ENCODE assay signal across 9 mouse cellular contexts in the genomic region with DNA sequence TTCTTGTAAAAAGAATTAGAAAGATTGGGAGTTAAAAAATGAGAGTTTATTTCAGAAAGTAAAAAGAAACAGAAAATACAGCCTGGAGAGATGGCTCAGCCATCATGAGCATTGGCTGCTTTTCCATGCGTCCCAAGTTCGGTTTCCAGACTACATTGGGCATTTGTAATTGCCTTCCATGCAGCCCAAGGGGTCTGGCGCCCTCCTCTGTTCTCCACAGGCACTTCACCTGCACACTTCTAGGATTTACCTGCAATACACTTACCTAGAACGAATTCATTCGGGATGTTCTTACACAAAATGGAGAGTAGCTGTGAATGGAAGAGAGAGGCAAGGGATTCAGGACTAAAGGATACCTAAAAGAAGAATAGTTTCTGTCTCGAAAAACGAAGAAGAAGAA. TPM values are rescaled to one million over a fixed set of nuclear protein-coding genes. Genes with fewer than 3 reads are reported as not detected.
DNase-seq lines count a peak whose midpoint lies in the region; ATAC-seq and TF ChIP-seq lines count a peak whose summit lies in the region.
"Had no signal": no experiment of that assay in that cellular context is flagged by ENCODE, and none has a peak within 500 bp of the region (broad histone marks: within the 10 kb centered on the region; RNA-seq: fewer than 3 reads in every experiment).

No protein-coding gene starts in this region.

- H3K9me3 ChIP-seq in kidney, postnatal 0 days (replicated peaks; ENCODE audit: low read length) = no peaks in the 10 kb centered on the region
- H3K9me3 ChIP-seq in hindbrain, embryonic 10.5 days = no peaks in the 10 kb centered on the region

- no peaks in the 10 kb centered on the region for H3K36me3 ChIP-seq in testis, adult 2 months (ENCODE audit: control insufficient read depth, insufficient read depth, low read length)
- H3K36me3 ChIP-seq in kidney, postnatal 0 days (ENCODE audit: insufficient read depth, low read length) = no peaks in the 10 kb centered on the region
- H3K36me3 ChIP-seq in hindbrain, embryonic 10.5 days = no peaks in the 10 kb centered on the region

- H3K9ac ChIP-seq in kidney, postnatal 0 days (ENCODE audit: low read depth, low read length) = no peak overlapping the region

- 33% methylated on average over 5 of the region's 7 CpGs for WGBS in kidney, postnatal 0 days
- WGBS in hindbrain, embryonic 10.5 days = 51% methylated on average over 7 of the region's 7 CpGs

- no peak for TF ChIP-seq POLR2A in testis, adult 2 months (IDR thresholded peaks at IDR 0.05; ENCODE audit: control insufficient read depth, low read depth, low read length)

- peak; percentile 32; the same call in 1 of the 2 replicates for TF ChIP-seq CTCF in testis, adult 2 months (IDR thresholded peaks at IDR 0.05; ENCODE audit: control insufficient read depth, insufficient read depth, insufficient replicate concordance, low read depth, low read length)
- peak; percentile 60 for TF ChIP-seq CTCF in kidney, postnatal 0 days (IDR thresholded peaks at IDR 0.05; ENCODE audit: low read depth)

- H3K4me3 ChIP-seq in testis, adult 2 months (ENCODE audit: control insufficient read depth, low read depth, low read length) = no peak overlapping the region
- H3K4me3 ChIP-seq in kidney, postnatal 0 days (replicated peaks; ENCODE audit: low read depth, low read length) = no peak overlapping the region
- no peak overlapping the region for H3K4me3 ChIP-seq in hindbrain, embryonic 10.5 days

- ATAC-seq in kidney, postnatal 0 days (replicated peaks; ENCODE audit: low FRiP score, low read depth) = no peak

- H3K4me2 ChIP-seq in kidney, postnatal 0 days (ENCODE audit: low read length) = no peak overlapping the region

- DNase-seq in adrenal gland, adult 2 months = peak; percentile 12
- no peak for DNase-seq in adrenal gland, adult 8-10 months
- no peak for DNase-seq in testis, postnatal 14 days (ENCODE audit: low spot score)
- no peak for DNase-seq in kidney, postnatal 0 days (ENCODE audit: low spot score)
- DNase-seq in testis, postnatal 10 days (ENCODE audit: low spot score) = peak; percentile 50
- DNase-seq in hindbrain, embryonic 10.5 days (ENCODE audit: low spot score) = no peak
- DNase-seq in frontal cortex, postnatal 14 days (ENCODE audit: low spot score in 2 of 2) = no peak

- no peak overlapping the region for H3K27ac ChIP-seq in testis, adult 2 months (ENCODE audit: control insufficient read depth, insufficient read depth, low read depth, low read length)
- no peak overlapping the region for H3K27ac ChIP-seq in kidney, postnatal 0 days
- H3K27ac ChIP-seq in hindbrain, embryonic 10.5 days = no peak overlapping the region

- H3K27me3 ChIP-seq in testis, adult 2 months (ENCODE audit: control insufficient read depth, insufficient read depth, low read length) = no peaks in the 10 kb centered on the region
- H3K27me3 ChIP-seq in kidney, postnatal 0 days (ENCODE audit: insufficient read depth, low read length) = no peaks in the 10 kb centered on the region
- H3K27me3 ChIP-seq in hindbrain, embryonic 10.5 days (ENCODE audit: insufficient read depth, poor library complexity, severe bottlenecking) = no peaks in the 10 kb centered on the region

- no peaks in the 10 kb centered on the region for H3K4me1 ChIP-seq in testis, adult 2 months (ENCODE audit: control insufficient read depth, insufficient read depth, low read length)
- no peaks in the 10 kb centered on the region for H3K4me1 ChIP-seq in kidney, postnatal 0 days (replicated peaks; ENCODE audit: insufficient read depth, low read length)
- H3K4me1 ChIP-seq in hindbrain, embryonic 10.5 days (replicated peaks) = no peaks in the 10 kb centered on the region

RNA-seq across cellular contexts. Expression of gene Siglecf, which starts 17.9 kb away (rescaled TPM):
- total RNA-seq in adrenal gland, adult 2 months (2021) = not detected
- polyA plus RNA-seq in adrenal gland, adult 2 months (2012; rRNA removed) = 0.04 and 0.18 TPM in 2 replicates
- total RNA-seq in adrenal gland, adult 8-10 months (2022) = not detected
- polyA plus RNA-seq in testis, adult 2 months (2012; rRNA removed) = 0.10 and 0.11 TPM in 2 replicates
- not detected in 2 replicates for polyA plus RNA-seq in kidney, postnatal 0 days (2015; fragmentation: Nextera tagmentation; extraction: Ambion mirVana)
- polyA plus RNA-seq in hindbrain, embryonic 10.5 days (2016; fragmentation: Nextera tagmentation; extraction: Ambion mirVana) = 0.27 and 0.30 TPM in 2 replicates
- polyA plus RNA-seq: C2C12 had no signal

RNA-seq across cellular contexts. Expression of gene Zfp715, which starts 20.1 kb away (rescaled TPM):
- 10 to 100 TPM; 19.1 to 20.6 TPM for total RNA-seq in adrenal gland, adult 2 months (2021)
- polyA plus RNA-seq in adrenal gland, adult 2 months (2012; rRNA removed) = 1.4 and 1.8 TPM in 2 replicates
- 10 to 100 TPM; 19.4 to 29.3 (median 24.1) TPM for total RNA-seq in adrenal gland, adult 8-10 months (2022)
- polyA plus RNA-seq in testis, adult 2 months (2012; rRNA removed) = 6.7 TPM in 2 replicates
- 11.8 and 12.8 TPM in 2 replicates for polyA plus RNA-seq in kidney, postnatal 0 days (2015; fragmentation: Nextera tagmentation; extraction: Ambion mirVana)
- 7.8 and 9.8 TPM in 2 replicates for polyA plus RNA-seq in hindbrain, embryonic 10.5 days (2016; fragmentation: Nextera tagmentation; extraction: Ambion mirVana)

Comparison
In these comparisons a context has a peak if more than half of its experiments do, and no peak if none do; other contexts are left out.
1. DNase-seq: peak in adrenal gland, adult 2 months (single experiment) and testis, postnatal 10 days (single experiment); none in adrenal gland, adult 8-10 months (single experiment), testis, postnatal 14 days (single experiment), kidney, postnatal 0 days (single experiment), hindbrain, embryonic 10.5 days (single experiment) and frontal cortex, postnatal 14 days (0 of 2).